Mouse (Mus musculus) hindbrain, embryonic 13.5 days (tissue): ENCODE measurements around the gene Trit1. TPM values are rescaled to one million over a fixed set of nuclear protein-coding genes. Genes with fewer than 3 reads are reported as not detected.
"Not testable (repeated sequence)": the region's sequence is repeated elsewhere in the genome, so short reads cannot be mapped to it uniquely, and the experiment has no call there.

Experiments used
- ATAC-seq: fragments of 200-750 bp; cut with Nextera tagmentation; 2 replicates; pipeline ENCODE4 v1.8.0; 2017; ENCODE audit warnings: moderate TSS enrichment; ENCODE audit not compliant: low FRiP score
- H3K27ac ChIP-seq: fragments of 300-500 bp; sonication (generic); 2 replicates; pipeline ENCODE4 v1.5.1; 2015; ENCODE audit warnings: inconsistent platforms, mild to moderate bottlenecking, moderate library complexity
- H3K27me3 ChIP-seq: fragments of 300-500 bp; sonication (generic); 2 replicates; pipeline ENCODE4 v1.6.1; 2015; ENCODE audit warnings: mild to moderate bottlenecking, inconsistent platforms
- H3K36me3 ChIP-seq: fragments of 300-500 bp; sonication (generic); 2 replicates; pipeline ENCODE4 v1.6.1; 2015; ENCODE audit warnings: mild to moderate bottlenecking, inconsistent platforms
- H3K4me1 ChIP-seq: fragments of 300-500 bp; sonication (generic); replicated peaks from 2 replicates; pipeline ENCODE4 v1.6.1; 2015; ENCODE audit warnings: inconsistent platforms
- H3K4me2 ChIP-seq: fragments of 300-500 bp; sonication (generic); 2 replicates; pipeline ENCODE4 v1.6.1; 2015; ENCODE audit warnings: inconsistent platforms, mild to moderate bottlenecking, moderate library complexity
- H3K4me3 ChIP-seq: fragments of 300-500 bp; sonication (generic); 2 replicates; pipeline ENCODE4 v1.5.1; 2015; ENCODE audit warnings: mild to moderate bottlenecking, inconsistent platforms
- H3K9ac ChIP-seq: fragments of 300-500 bp; sonication (generic); 2 replicates; pipeline ENCODE4 v1.6.1; 2015; ENCODE audit warnings: mild to moderate bottlenecking, inconsistent platforms
- H3K9me3 ChIP-seq: fragments of 300-500 bp; sonication (generic); 2 replicates; pipeline ENCODE4 v1.6.1; 2016; ENCODE audit warnings: inconsistent platforms
- WGBS: fragments of 180-500 bp; shearing (Covaris S2); methylation state at CpG from one replicate; pipeline ENCODE4 v1.1.7; 2015; 5-methylcytosine and 5-hydroxymethylcytosine counted together
- polyA plus RNA-seq: library from polyadenylated mRNA; unstranded; fragments of >200 nt; fragmentation: Nextera tagmentation; extraction: Ambion mirVana; gene quantifications from 2 replicates; pipeline ENCODE4 v1.2.1, GENCODE M21; 2015

Trit1 gene
- polyA plus RNA-seq, 1 experiment from 2014 or later, result 27.1 TPM

DNA sequence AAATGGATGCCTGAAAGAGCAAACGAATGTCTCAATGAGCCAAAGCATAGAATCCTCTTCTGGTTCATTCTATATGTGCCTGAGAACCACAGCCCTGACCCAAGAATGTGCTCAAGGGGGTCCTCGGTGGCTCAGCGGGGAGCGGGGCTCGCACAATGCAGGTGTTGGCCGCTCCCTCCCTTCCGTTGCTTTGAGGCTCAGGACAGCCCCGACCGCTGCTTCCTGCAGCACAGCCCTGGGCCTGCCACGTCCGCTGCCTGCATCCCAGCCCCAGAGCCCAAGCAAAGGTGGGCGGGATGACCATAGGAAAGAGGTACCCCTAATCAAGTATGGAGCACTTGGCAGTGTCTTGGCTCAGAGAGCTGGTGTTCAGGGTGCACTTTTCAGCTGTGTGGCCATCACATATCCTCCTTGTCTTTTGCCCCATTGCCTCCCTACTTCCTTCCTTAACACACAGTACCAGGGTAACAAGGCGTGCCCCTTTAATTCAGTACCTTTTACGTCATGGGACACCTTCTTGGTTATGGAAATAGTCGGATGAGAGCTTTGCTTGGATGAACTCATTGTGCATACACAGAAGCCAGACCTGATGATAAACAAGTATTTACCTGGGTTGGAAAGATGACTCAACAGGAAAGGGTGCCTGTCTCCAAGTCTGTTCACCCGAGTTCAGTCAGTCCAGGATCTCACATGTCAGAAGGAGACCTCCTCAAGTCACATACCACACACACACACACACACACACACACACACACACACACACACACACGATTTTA, 32.7 kb upstream of the Trit1 start:
- Histone ChIP-seq H3K9me3 (no peaks in the 10 kb centered on the region), H3K36me3 (no peaks in the 10 kb centered on the region), H3K27ac (no peak overlapping the region), H3K27me3 (peaks cover 19% of the 10 kb centered on the region), H3K4me3 (peak overlapping the region; percentile 0; the same call in 1 of the 2 replicates), H3K4me1 (peaks cover 8% of the 10 kb centered on the region; the same call in 1 of the 2 replicates), H3K9ac (no peak overlapping the region), H3K4me2 (peak overlapping the region; percentile 34)
- 29% methylated on average over 17 of the region's 17 CpGs for WGBS
- no peak for ATAC-seq

DNA sequence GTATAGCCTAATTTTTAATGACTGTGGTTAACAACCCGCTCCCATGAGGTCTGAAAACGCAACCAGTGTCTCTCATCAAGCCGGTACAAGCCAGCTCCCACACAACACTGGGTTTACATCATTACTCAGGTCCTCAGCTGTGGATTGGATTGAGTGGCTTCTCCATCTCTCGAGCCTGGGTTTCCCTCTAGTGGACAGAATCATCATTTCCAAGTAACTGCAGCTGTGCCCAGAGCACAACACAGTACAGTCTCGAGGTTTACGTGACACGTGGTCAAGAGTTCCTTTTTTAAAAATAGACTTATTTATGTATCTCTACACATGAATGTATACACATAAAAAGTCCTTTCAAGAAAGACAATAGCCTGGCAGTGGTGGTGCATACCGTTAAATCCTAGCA, 31.3 kb upstream of the Trit1 start:
- peaks cover 19% of the 10 kb centered on the region for H3K27me3 ChIP-seq
- no peaks in the 10 kb centered on the region for H3K36me3 ChIP-seq
- ATAC-seq, result peak; percentile 91
- no peaks in the 10 kb centered on the region for H3K9me3 ChIP-seq
- 38% methylated on average over 8 of the region's 8 CpGs for WGBS
- no peak overlapping the region for H3K9ac ChIP-seq
- peaks cover 8% of the 10 kb centered on the region; the same call in 1 of the 2 replicates for H3K4me1 ChIP-seq
- no peak overlapping the region for H3K4me3 ChIP-seq
- H3K27ac ChIP-seq, result no peak overlapping the region
- no peak overlapping the region for H3K4me2 ChIP-seq

DNA sequence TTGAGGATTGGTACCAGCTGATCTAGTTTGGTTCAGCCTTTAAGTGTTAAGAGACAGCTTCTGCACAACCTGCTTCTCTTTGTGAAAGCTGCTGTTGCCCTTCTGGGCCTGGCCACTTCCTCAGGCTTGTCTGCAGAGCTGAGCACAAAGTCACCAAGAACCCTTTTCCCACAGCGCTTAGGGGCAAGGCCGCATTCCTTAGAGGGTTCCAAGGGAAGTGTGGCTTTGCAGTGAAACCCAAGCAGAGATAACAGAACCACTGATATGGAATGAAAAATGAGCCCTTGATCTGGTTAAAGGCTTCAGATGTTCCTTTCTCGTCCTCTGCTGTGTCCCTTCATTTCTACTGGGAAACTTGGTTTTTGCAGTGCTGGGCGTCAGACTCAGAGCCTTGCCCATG, 29.0 kb upstream of the Trit1 start:
- H3K36me3 ChIP-seq, result no peaks in the 10 kb centered on the region
- peaks cover 8% of the 10 kb centered on the region; the same call in 1 of the 2 replicates for H3K4me1 ChIP-seq
- no peak overlapping the region for H3K4me2 ChIP-seq
- WGBS, result 89% methylated on average over 4 of the region's 4 CpGs
- 0 out of 2 replicates have a peak, but pooled peaks cover 4% of the 10 kb centered on the region for H3K9me3 ChIP-seq
- no peak for ATAC-seq
- H3K27me3 ChIP-seq, result peaks cover 12% of the 10 kb centered on the region
- no peak overlapping the region for H3K27ac ChIP-seq
- H3K9ac ChIP-seq, result 0 out of 2 replicates have a peak overlapping the region, but pooled peaks have one; percentile 29
- no peak overlapping the region for H3K4me3 ChIP-seq

DNA sequence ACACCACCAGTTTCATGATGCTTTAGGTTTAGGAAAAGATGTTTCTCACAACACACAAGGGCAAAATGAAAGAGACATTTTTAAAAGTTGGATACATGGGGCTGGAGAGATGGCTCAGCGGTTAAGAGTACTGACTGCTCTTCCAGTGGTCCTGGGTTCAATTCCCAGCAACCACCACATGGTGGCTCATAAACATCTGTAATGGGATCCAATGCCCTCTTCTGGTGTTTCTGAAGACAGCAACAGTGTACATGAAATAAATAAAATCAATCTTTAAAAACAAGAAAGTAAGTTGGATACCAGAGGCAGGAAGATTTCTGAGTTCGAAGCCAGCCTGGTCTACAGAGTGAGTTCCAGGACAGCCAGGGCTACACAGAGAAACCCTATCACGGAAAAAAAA, 28.4 kb upstream of the Trit1 start:
- H3K27me3 ChIP-seq, result peaks cover 11% of the 10 kb centered on the region
- not testable (repeated sequence) for ATAC-seq, H3K4me1 ChIP-seq, H3K4me3 ChIP-seq, H3K9ac ChIP-seq, H3K4me2 ChIP-seq, H3K36me3 ChIP-seq, H3K27ac ChIP-seq, H3K9me3 ChIP-seq
- 57% methylated on average over 3 of the region's 3 CpGs for WGBS

DNA sequence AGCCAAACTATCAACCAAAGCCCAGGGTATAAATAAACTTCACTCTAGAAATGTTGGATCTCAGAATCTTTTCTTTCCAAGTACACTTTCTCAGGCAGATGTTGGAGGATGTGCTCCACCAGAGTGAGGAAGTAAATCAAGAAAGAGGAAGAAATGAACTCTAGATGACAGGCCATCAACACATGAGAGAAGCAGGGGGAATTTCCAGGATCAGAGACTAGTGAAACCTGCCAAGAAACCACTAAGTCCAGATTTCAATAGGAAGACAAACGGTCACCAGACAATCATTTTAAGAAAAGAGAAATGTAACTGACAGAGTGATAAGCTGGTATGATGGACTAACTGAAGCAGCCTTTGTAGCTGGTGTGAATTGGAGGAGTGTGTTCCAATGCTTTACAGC, 25.2 kb upstream of the Trit1 start:
- Histone ChIP-seq H3K27ac (no peak overlapping the region), H3K27me3 (no peaks in the 10 kb centered on the region), H3K9ac (no peak overlapping the region), H3K4me2 (no peak overlapping the region), H3K4me3 (no peak overlapping the region), H3K4me1 (peaks cover 13% of the 10 kb centered on the region), H3K36me3 (no peaks in the 10 kb centered on the region), H3K9me3 (0 out of 2 replicates have a peak, but pooled peaks cover 4% of the 10 kb centered on the region)
- no peak for ATAC-seq
- WGBS, result 74% methylated on average over 1 of the region's 1 CpGs

DNA sequence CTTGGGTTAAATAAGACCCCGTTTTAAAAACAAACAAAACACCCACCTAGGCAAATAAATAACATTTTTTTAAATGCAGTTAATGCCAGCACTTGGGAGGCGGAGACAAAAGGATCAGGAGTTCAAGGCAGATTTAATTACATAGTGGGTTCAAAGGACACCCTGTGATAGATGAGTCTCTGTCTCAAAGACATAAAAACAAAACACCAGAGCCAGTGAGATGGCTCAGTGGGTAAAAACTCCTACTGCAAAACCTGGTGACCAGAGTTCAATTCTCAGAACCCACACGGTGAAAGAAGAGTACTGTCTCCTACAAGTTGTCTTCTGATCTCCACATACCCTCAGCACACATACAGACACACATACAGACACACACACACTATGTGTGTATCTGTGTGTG, 24.1 kb upstream of the Trit1 start:
- Histone ChIP-seq H3K4me2 (no peak overlapping the region), H3K27ac (no peak overlapping the region), H3K36me3 (no peaks in the 10 kb centered on the region), H3K4me1 (peaks cover 19% of the 10 kb centered on the region), H3K9me3 (0 out of 2 replicates have a peak, but pooled peaks cover 4% of the 10 kb centered on the region), H3K9ac (no peak overlapping the region), H3K4me3 (no peak overlapping the region), H3K27me3 (no peaks in the 10 kb centered on the region)
- WGBS, result 62% methylated on average over 3 of the region's 3 CpGs
- ATAC-seq, result no peak

DNA sequence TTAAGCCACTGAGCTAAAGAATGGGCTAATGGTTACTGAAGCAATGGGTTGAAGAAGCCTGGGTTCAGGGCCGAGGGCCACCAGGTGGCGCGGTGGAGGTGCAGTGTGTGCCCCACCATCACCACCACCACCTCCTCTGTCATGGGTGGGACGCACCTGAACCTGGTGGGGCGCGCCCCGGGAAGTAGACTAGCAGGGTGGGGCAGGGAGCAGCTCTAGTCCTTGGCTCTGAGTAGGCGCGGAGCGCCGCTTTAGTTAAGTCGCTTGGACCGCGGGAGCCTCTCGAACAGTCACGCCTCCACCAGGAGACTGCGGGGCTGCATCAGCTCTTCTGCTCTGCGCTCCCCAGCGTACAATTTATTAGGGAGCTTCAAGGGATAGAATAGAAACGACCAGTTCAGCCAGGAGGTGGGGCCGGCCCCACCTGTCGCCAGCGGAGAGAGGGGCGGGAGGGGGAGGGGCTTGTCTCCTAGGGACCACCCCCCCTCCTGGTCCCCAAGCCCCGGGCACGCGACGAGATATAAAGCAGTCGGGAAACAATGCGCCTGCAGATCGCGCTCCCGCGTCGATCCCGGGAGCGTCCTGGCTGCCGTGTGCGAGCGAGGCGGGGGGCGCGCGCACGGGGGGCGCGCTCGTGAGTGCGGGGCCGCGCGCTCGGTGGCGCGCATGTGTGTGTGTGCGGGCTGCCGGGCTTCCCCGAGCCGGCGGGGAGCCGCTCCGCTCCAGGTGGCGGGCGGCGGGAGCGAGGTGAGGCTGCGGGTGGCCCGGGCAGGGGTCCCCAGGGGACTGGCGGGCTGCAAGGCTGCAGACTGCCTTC, 20.8 kb upstream of the Trit1 start, which contains the start of gene Mycl:
Mycl (plus strand) TSS at position 249 of the 817 bp plus-strand sequence.
- peak within 1 kb of the TSS; percentile 94 for H3K27ac ChIP-seq
- peak within 1 kb of the TSS; percentile 87 for H3K4me3 ChIP-seq
- H3K27me3 ChIP-seq, result no peaks in the 10 kb centered on the region
- ATAC-seq, result peak; percentile 81
- H3K36me3 ChIP-seq, result peaks cover 5% of the 10 kb centered on the region
- H3K4me1 ChIP-seq, result peaks cover 47% of the 10 kb centered on the region
- H3K9ac ChIP-seq, result peak within 1 kb of the TSS; percentile 93
- 0 out of 2 replicates have a peak, but pooled peaks cover 3% of the 10 kb centered on the region for H3K9me3 ChIP-seq
- 1% methylated on average over 65 of the region's 69 CpGs for WGBS
- H3K4me2 ChIP-seq, result peak within 1 kb of the TSS; percentile 83

DNA sequence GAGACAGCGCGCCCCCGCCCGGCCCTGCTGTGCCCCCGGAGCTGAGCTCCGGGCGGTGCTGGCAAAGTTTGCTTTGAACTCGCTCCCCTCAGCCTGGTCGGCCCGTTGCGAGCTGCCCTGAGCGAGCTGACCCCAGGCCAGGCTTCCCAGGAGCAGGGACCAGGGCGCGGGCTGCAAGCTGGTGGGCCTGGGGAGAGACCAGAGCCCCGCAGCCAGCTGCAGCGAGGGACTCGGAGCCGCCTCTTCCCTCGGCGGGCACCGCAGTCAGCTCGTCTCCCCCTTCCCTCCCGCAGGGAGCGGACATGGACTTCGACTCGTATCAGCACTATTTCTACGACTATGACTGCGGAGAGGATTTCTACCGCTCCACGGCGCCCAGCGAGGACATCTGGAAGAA, 20.2 kb upstream of the Trit1 start:
- Histone ChIP-seq H3K4me1 (peaks cover 53% of the 10 kb centered on the region), H3K27me3 (no peaks in the 10 kb centered on the region), H3K4me2 (peak overlapping the region; percentile 83), H3K36me3 (peaks cover 11% of the 10 kb centered on the region), H3K9me3 (no peaks in the 10 kb centered on the region), H3K4me3 (peak overlapping the region; percentile 87), H3K9ac (peak overlapping the region; percentile 93), H3K27ac (peak overlapping the region; percentile 94)
- no peak; the same call in none of the 2 replicates for ATAC-seq
- 0% methylated on average over 32 of the region's 32 CpGs for WGBS

DNA sequence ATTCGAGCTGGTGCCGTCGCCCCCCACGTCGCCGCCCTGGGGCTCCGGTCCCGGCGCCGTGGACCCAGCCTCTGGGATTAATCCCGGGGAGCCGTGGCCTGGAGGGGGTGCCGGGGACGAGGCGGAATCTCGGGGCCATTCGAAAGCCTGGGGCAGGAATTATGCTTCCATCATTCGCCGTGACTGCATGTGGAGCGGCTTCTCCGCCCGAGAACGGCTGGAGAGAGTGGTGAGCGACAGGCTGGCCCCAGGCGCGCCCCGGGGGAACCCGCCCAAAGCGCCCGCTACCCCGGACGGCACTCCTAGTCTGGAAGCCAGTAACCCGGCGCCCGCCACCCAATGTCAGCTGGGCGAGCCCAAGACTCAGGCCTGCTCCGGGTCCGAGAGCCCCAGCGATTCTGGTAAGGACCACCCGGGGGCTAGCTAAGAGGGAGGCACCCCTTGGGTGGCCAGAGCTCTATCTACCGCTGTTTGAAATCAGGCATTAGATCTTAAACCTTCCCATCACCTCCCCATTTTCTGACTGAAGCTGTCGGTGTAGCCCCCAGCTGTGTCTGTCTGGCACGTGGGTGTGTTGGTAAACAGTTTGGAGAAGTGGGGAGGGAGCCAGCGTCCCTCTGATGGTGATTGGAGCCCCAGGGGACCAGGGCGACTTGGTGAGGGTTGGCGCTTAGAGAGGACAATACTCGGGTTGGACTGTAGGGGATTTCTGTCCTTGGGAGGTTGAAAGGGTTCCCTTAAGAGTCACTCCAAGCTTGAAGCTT, 19.6 kb upstream of the Trit1 start:
- H3K27me3 ChIP-seq, result no peaks in the 10 kb centered on the region
- peaks cover 17% of the 10 kb centered on the region for H3K36me3 ChIP-seq
- peak overlapping the region; percentile 94 for H3K27ac ChIP-seq
- H3K9ac ChIP-seq, result peak overlapping the region; percentile 93
- H3K4me1 ChIP-seq, result peaks cover 59% of the 10 kb centered on the region
- H3K4me2 ChIP-seq, result peak overlapping the region; percentile 83
- under 1% methylated on average over 47 of the region's 47 CpGs for WGBS
- no peaks in the 10 kb centered on the region for H3K9me3 ChIP-seq
- peak overlapping the region; percentile 87 for H3K4me3 ChIP-seq
- peak; percentile 2; the same call in 1 of the 2 replicates for ATAC-seq

DNA sequence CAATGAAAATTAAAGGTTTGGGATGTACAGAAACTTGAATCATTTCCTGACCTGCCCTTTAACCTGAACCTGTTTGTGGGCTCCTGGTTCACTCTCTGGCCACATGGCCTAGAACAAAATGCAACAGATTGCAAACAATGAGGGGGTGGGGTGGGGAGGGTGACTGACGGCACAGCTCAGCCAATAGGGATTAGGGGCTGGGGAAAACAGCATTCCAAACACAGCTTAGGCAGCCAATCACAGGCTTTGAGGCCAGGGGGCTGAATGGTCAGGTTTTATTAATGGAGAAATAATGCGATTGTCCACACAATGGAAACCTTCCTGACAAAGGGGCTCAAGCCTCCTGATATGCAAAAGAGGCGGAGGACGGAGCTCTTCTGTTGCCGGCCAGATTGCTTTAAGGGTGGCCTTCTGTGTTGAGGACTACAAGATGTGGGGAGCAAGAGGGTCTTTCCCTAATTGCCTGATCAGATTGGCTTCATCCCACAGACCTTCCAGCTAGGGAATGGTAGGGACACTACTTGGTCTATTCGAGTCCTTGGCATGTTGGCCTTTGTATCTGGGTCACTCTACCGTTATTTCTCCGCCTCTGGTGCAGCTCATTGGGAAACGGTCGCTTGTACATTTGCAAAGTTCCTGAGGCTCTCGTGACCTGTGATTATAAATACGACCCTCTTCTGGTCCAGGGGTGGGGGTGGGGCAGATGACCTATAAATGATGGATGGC, 17.7 kb upstream of the Trit1 start:
- Histone ChIP-seq H3K4me2 (peak overlapping the region; percentile 83), H3K9ac (peak overlapping the region; percentile 93), H3K9me3 (no peaks in the 10 kb centered on the region), H3K27me3 (no peaks in the 10 kb centered on the region), H3K4me3 (peak overlapping the region; percentile 87), H3K27ac (peak overlapping the region; percentile 94), H3K36me3 (peaks cover 25% of the 10 kb centered on the region), H3K4me1 (peaks cover 65% of the 10 kb centered on the region)
- ATAC-seq, result peak; percentile 59
- 3% methylated on average over 12 of the region's 12 CpGs for WGBS

DNA sequence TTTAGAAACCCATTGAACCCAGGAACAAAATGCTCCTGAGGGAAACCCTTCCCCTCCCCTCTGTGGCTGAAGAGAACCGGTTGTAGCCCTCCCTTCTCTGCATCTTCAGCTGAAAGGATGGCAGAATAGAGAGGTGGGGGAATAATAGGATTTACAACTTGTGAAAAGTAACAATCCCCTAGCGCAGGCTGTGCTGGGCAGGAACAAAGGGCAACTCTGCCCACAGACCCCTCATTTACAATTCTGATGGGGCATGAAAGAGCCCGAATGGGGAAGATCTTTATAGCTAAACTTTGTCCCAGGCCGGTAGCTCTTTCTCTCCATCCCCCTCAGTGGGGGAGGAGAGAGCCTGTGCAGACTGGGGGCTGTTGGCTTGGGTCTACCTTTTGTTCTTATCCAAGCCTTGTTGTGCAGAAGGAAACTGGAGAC, 17.1 kb upstream of the Trit1 start:
- peak overlapping the region; percentile 94 for H3K27ac ChIP-seq
- H3K4me1 ChIP-seq, result peaks cover 64% of the 10 kb centered on the region
- no peaks in the 10 kb centered on the region for H3K27me3 ChIP-seq
- peak overlapping the region; percentile 83 for H3K4me2 ChIP-seq
- no peaks in the 10 kb centered on the region for H3K9me3 ChIP-seq
- peak overlapping the region; percentile 77 for H3K9ac ChIP-seq
- WGBS, result 8% methylated on average over 4 of the region's 4 CpGs
- peaks cover 25% of the 10 kb centered on the region for H3K36me3 ChIP-seq
- ATAC-seq, result no peak
- H3K4me3 ChIP-seq, result peak overlapping the region; percentile 87
